ENCODE assay signal across 8 mouse cellular contexts in genomic region chr7:97325156-97325985, GRCm38 (mm10). TPM values are rescaled to one million over a fixed set of nuclear protein-coding genes. Genes with fewer than 3 reads are reported as not detected.
DNase-seq lines count a peak whose midpoint lies in the region.

No protein-coding gene starts in this region.

- intact Hi-C loops in gastrocnemius, postnatal 14 days (cut with DNase I; ENCODE audit: low total_unique reads) = no loop called here
- intact Hi-C loops in left cerebral cortex, postnatal 4 days (cut with DNase I) = no loop called here

- peak; percentile 38 for DNase-seq in gastrocnemius, postnatal 14 days
- no peak for DNase-seq in gastrocnemius, postnatal 25 days
- peak; percentile 32 for DNase-seq in thymus, postnatal 4 days
- no peak for DNase-seq in thymus, postnatal 36 days
- peak; percentile 38 for DNase-seq in left cerebral cortex, postnatal 4 days
- peak; percentile 35 for DNase-seq in retina, embryonic 14.5 days (ENCODE audit: low spot score)
- no peak for DNase-seq in spleen, postnatal 36 days (ENCODE audit: low spot score in 2 of 2)
- no peak for DNase-seq in kidney, adult 11 months

RNA-seq across cellular contexts. Expression of gene Usp35, which starts 6.4 kb away (rescaled TPM):
- total RNA-seq in gastrocnemius, postnatal 14 days (2021) = under 1 TPM; 0.75 to 0.76 TPM
- total RNA-seq in gastrocnemius, postnatal 25 days (2021) = 1 to 10 TPM in 1 of 2 experiments, under 1 TPM in 1; 1.00 to 1.2 TPM
- total RNA-seq in left cerebral cortex, postnatal 4 days (2021) = 10 to 100 TPM; 12.9 to 13.8 TPM

RNA-seq across cellular contexts. Expression of gene Kctd21, which starts 6.8 kb away (rescaled TPM):
- 1 to 10 TPM; 1.9 to 2.3 TPM for total RNA-seq in gastrocnemius, postnatal 14 days (2021)
- total RNA-seq in gastrocnemius, postnatal 25 days (2021) = 1 to 10 TPM; 2.9 to 3.8 TPM
- total RNA-seq in left cerebral cortex, postnatal 4 days (2021) = 1 to 10 TPM; 5.0 to 5.8 TPM

RNA-seq across cellular contexts. Expression of gene Alg8, which starts 46.0 kb away (rescaled TPM):
- total RNA-seq in gastrocnemius, postnatal 14 days (2021) = 1 to 10 TPM; 2.9 to 5.5 TPM
- 1 to 10 TPM; 3.2 to 4.1 TPM for total RNA-seq in gastrocnemius, postnatal 25 days (2021)
- total RNA-seq in left cerebral cortex, postnatal 4 days (2021) = 10 to 100 TPM in 1 of 2 experiments, 1 to 10 TPM in 1; 9.4 to 12.4 TPM

Comparison
In these comparisons a context has a peak if more than half of its experiments do, and no peak if none do; other contexts are left out.
1. DNase-seq: peak in gastrocnemius, postnatal 14 days (single experiment), thymus, postnatal 4 days (single experiment), left cerebral cortex, postnatal 4 days (single experiment) and retina, embryonic 14.5 days (single experiment); none in gastrocnemius, postnatal 25 days (single experiment), thymus, postnatal 36 days (0 of 2), spleen, postnatal 36 days (0 of 2) and kidney, adult 11 months (single experiment).
2. RNA of gene Usp35, which starts 6.4 kb away (total RNA-seq): 12.9 to 13.8 TPM in left cerebral cortex, postnatal 4 days; 1.00 to 1.2 TPM in gastrocnemius, postnatal 25 days and 0.75 to 0.76 TPM in gastrocnemius, postnatal 14 days; every median in the first group is over 4 times any median in the second.